Mouse (Mus musculus): ENCODE measurements at regions not wholly inside any gene's neighbourhood (a gene's known extent, or its start where the extent isn't known, plus 50 kb on each side); places are given as distances from the start of the nearest gene placed in this dataset.

DNA sequence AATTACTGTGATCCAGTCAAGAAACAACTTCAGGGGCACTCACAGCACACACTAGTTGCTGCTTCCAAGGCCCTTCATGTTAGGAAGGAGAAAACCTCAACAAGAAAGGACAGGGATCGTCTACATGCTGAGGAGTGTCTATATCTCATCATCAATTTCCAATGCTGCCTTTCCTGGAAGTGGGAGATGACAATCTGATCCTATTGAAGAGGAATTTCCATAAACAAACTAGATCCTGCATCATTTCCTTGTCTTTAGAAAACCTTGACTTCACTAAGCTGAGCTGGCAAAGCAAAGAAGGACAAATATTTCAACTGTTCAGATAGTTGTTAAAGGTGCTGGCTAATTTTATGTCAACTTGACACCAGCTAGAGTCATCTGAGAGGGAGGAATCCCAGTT is 83.5 kb upstream of the Rapgef5 start:
- DNase-seq, result no peak

DNA sequence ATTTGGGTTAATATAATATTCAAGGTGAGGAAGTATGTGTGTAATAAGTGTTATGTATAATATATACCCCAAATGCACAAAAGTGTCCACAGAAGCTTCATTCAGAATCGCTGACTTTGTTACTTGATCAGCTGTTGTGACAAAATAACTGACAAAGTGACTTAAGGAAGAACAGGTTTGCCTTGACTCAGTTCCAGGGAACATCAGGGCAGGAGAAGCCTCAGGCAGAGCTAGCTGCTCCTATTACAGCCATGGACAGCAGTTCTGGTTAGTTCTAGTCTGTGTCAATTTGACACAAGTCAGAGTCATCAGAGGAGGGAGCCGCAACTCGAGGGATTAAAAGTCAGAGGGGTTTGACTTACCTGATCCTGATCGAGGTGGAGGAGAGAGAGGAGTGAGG is 79.3 kb upstream of the Rapgef5 start:
- no peak for DNase-seq

DNA sequence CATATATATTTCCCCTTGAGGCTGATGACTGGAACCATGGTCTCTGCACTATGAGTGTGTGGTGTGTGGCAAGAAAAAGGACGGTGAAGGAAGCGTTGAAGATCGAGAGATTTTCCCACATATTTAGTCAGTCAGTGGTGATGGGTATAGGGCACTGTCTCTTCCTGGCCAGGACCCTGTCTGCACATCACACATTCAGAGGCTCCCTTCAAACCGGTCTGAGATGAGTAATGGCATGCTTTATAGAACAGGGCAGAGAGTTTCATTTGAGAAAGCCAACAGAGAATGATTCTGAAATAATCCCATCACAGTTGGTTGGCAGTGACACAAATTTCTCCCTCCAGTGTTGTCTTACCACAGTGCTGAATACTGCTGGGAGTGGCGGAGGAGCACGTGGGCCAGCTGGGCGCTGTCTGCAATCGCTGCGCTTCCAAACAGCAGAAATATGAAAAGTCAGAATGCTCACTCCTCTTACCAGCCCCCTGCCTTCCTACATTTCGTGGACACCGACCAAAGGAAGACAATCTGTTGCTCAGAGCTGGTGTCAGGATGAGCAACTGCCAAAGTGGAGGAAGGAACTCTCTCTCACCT is 77.2 kb upstream of the Rapgef5 start:
- no peak for DNase-seq

DNA sequence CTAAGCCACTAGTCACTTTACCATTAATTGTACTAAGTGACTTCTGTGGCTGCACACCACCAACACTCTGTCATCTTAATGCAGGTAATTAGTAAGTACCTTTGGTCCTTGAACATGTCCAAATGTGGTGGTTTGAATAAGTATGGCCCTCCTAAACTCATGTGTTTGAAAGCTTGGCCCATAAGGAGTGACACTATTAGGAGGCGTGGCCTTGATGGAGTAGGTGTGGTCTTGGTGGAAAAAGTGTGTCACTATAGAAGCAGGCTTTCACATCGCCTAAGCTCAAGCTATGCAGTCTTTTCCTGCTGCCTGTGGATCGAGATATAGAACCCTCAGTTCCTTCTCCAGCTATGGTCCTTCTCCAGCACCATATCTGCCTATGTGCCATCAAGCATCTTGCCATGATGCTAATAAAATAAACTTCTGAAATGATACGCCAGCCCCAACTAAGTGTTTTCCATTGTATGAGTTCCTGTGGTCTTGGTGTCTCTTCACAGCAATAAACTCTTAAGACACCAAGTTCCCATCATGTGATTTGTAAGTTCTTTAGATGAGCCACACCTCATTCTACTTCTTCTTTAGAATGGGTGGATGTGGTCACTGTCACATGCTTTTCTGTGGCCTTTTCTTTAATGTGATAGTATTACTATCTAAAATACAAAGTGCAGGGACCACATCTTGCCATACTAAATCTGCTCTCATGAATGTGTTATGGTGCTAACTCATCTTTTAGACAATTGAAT is 71.9 kb upstream of the Rapgef5 start:
- DNase-seq, result no peak

DNA sequence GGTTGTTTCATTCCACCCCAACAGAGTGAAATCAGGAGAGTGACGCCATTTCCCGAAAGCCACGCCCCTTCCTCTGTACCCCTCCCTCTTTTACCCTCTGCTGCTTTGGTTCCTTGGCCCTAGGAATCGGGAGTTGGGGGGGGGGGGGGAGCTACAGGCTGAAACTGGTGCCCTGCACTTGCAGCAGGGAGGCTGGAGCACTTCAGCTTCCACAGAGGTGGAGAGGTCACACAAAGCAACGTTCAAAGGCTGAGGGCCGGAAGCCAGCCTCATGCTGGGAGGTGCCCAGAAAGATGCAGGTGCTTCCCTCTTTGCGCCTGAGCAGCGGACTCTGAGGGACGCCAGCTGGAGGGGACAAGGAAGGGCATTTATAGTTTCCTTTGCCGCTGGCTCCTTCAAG is 69.1 kb upstream of the Rapgef5 start:
- peak; percentile 39 for DNase-seq

DNA sequence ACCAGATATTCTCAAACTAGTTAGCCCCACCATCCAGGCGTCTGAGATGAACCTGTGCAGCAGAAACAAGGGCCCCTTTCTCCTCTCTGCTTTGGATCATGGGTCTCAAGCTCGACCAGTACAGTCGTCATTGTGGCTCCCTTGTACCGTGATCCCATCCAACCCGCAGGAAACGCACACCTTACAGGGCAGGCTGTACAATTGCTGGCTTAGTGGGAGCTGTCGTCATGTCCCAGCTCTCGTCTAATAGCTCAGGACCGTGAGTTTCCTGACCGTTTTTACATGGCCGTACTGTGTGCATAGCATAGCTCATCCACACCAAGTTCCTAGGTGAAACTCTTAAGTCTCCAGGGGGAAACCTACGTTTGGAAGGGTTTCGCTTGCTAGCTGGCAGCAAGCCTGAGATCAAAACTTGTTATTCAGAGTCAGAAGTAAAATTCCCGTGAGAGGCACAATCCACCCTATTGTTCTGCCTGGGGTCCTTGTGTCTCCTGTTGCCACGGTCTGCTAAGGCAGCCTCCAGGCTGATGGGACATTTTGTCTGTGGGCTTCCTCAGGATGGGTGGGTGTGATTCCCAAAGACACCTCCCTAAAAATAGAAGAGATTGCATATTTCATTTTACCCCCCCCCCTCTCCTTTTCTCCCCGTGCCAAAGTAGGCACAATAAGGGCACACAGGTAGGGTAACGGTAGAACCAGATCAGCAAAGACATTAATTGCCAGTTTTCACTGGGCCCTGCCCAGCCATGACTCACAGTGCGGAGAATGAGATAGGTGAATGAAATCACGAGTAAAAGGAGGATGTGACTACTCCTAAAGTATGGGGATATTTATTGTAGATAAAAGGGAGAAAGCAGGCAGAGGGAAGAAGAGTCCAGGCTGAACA is 68.2 kb upstream of the Rapgef5 start:
- no peak for DNase-seq

DNA sequence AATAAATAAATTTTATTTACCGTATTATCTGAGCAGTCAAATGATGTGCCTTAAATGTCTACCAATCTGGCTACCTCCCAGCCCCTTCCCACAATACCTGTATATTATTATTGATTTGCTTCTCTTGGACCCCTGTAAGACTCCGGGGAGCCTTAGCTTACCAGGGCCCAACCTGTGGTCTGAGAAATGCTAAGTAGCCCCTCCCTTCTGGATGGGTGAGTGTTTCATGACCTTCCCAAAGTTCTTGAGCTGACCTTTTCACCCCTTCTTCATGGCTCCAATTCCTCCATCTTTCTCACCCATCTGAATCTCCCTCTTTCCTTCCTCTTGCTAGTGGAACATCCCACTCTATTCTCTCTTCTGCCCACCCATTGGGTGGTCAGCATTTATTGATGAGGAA is 67.2 kb upstream of the Rapgef5 start:
- DNase-seq, result no peak

DNA sequence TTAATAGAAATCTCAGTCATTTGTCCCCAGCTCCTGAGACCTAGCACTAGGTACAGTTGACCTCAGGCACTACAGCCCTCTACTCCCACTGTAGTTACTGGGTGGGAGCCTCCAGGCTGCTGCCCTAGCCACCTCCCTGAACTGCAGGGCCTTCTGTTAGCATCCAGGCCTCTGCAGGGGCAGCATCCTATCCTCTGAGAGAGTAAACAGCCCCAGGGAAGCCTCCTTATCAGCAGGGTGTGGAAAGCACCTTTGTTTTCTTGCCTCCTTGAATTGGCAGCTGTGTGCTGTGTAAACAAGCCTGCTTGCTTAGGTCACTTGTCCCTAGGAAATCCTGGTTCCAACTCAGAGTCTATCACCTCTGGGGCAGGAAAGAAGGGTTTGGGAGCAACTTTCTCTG is 66.2 kb upstream of the Rapgef5 start:
- DNase-seq, result no peak

DNA sequence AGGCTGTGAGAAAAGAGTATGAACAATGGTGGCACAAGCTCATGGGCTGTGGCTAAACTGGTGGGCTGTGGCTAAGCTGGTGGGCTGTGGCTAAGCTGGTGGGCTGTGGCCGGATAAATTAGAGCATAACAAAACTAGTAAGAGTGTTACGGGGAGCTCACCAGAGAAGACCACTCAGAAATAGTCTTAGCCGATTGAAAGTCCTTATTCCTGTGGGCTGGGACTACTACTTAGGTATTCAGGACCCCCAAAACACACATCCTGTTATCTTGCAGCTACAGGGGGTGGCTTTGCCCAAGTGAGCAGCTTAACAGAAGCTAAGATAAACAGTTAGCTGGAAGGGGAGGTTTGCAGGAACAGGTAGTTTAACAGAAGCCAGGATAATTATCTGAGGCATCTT is 65.4 kb upstream of the Rapgef5 start:
- no peak for DNase-seq

DNA sequence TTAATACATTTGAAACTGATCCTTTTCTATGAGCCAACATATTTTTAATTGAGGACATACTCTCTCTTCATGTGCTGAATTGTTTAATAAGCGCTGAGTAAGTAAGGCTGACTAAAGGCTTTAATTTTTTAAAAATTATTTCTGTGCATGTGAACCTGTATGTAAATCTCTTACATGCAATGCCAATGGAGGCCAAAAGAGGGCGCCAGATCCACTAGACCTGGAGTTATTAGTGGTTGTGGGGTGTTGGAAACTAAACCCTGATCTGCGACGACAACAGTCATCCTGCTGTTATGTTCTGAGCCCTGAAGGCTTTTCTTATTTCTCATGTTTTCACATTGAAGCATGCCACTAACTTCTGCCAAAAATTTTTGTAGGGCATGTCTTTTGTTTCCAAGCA is 64.8 kb upstream of the Rapgef5 start:
- DNase-seq, result peak; percentile 64 to 69

DNA sequence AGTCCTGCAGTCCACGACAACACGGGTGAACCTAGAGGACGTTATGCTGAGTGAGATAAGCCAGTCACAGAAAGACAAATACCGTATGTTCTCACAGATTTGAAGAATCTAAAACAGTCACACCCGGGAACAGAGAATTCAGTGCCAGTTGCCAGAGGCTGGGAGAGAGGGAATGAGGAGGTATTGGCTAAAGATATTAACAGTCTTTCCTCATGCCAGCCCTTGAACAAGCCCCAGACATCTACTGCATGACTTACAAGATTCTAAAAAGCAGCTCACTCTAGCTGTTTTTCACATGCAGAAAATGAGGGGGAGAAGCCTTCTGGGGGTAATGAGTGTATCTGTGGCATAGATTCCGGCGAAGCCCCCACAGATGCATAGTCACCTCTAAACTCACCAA is 60.5 kb upstream of the Rapgef5 start:
- no peak for DNase-seq

DNA sequence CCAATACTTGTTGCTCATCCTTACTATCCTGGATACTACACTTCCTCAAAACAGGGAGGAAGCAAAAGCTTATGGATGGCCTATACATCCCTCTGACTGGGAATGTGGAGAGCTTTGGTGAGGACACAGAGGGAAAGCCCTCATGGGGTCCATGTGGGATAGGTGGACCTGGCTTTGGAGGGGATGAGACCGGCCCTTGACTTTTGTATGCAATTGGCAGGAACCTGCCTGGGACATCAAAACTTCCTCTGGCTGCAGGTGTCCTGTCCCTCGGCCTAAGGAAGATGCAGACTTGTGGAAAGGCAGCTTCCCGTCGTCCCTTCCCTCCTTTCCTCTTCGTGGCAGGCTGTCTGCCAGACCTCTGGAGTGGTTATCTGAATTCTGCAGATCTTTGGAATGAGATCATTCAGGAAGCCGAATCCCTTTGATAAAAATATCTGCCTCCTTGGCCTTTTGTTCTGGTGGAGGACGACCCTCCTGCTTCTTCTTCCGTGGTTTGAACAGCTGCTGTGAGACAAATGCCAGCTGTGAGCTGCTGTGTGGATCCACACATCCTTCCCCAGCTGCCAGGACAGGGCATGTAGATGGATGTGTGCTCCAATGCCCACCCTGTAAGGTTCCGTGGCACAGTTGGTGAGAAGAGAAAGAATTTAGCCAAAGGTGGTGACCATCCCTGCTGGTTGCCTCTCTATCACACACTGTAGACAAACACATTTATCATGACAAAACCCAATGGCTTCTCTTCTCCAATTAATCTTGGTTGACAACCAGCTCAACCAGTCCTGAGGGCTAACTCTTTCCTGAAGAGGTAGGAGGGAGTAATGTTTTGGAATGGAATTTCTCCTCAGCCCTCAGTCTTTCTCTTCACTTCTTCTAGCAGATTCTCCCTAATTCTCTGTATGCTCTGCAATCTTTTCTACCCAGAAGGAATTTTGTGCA is 57.9 kb upstream of the Rapgef5 start:
- no peak for DNase-seq

DNA sequence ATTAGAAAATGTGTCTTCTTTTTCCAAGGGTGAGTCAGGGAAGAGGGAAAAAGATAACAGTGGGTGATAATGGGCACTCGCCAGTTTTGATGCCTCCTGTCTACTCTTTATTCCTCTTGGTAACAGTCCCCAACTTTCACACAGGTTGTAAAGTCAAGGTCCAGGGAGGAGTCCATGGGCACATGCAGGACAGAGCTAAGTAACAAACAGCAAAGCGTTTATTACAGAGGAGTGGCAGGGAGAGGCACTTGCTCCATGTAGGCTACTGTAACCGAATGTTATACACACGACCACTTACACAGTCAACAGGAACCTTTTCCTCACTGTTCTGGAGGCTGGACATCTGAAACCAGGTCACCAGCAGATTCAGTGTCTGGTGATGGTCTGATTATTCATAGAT is 56.7 kb upstream of the Rapgef5 start:
- no peak for DNase-seq

DNA sequence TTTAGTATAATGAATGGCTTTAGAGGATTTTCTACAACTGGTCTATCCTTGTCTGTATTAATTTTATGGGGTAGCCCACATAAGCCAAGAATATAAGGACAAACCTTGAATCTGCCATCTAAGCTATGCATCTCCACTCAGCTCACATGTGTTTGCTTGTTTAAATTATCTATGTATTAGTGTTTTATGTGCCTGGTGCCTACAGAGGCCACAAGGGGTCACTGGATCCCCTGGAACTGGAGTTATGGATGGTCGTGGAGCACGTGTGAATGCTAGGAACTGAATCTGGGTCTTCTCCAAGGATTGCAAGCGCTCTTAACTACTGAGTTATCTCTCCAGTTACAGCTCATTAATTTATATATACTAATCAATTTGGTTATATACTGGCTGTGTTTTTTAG is 51.1 kb upstream of the Rapgef5 start:
- no peak for DNase-seq

DNA sequence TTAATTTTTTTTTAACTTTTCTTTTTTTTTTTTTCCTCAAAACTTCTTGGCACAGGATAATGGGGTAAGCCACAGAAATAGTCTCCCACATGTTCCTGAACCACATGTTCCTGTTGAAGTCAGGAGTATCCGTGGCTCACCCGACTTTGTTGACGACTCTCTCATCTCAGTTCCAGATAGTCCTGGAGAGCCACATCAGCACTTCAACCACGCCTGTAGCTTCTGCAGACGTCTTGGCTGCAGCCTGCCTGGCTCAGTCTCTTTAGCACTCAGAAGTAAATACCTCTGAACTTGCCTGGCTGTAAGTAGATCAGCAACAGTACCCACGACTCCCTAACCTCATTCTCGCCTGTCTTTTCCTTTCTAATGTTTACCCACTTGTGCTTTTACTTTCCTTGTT is 50.3 kb upstream of the Rapgef5 start:
- no peak for DNase-seq

Data from B cell, adult 2 months (primary cell).